Mouse (Mus musculus): Measurements from ENCODE around the gene Hoga1. TPM values are rescaled to one million over a fixed set of nuclear protein-coding genes. Genes with fewer than 3 reads are reported as not detected.

Gene Hoga1
- polyA plus RNA-seq, 1 experiment from 2014 or later, result 8.1 TPM

DNA sequence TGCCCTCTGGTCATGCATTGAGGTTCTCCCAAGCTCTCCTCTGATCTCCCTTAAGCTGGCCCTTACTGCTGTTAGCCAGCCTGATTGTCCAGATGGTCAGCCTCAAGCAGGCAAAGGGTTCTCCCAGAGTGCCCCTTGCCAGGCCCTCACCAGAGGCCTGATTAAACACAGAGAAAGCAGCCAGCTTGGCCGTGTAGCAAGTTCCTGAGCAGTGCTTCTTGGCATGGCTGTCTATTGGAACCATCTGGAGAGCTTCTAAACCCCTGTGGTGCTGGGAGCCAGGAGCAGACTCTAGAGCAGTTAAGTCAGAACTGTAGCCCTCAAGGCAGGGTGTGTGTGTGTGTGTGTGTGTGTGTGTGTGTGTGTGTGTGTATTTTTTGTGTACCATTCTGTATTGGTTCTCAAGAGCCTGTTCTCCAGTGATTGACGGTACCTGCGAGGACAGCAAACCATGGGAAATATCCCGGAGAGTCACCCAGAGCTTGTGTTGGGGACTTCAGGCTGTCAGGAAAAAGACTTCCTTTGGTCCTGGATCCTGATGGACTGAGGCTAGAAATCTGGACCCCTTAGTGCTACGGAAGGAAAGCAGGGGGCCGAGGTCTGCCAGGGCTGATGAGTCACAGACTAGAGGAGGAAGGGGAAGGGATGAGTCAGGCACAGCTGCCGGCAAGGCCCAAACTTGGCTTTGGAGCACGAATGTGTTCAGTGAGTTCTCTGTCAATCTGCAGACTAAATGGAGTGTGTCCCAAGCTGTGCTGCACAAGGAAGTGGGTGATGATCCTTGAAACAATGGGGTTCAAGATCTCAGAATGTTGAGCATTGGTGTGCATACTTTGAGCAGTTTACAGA lies 27.8 kb upstream of the Hoga1 start:
- DNase-seq (ENCODE audit: low spot score) (no peak), ATAC-seq (replicated peaks; ENCODE audit: low FRiP score) (no peak)
- no peak overlapping the region for H3K9ac ChIP-seq (ENCODE audit: low read depth, low read length)
- no peak overlapping the region for H3K4me3 ChIP-seq (ENCODE audit: low read depth, low read length)
- 51% methylated on average over 8 of the region's 8 CpGs for WGBS
- peak overlapping the region; percentile 45; the same call in 1 of the 2 replicates for H3K27ac ChIP-seq (ENCODE audit: low read depth, low read length)
- H3K36me3 ChIP-seq (ENCODE audit: control insufficient read depth, insufficient read depth, low read length), result no peaks in the 10 kb centered on the region
- no peak overlapping the region for H3K4me2 ChIP-seq
- peaks cover 8% of the 10 kb centered on the region; the same call in 1 of the 2 replicates for H3K4me1 ChIP-seq (replicated peaks; ENCODE audit: control insufficient read depth, insufficient read depth, low read length)
- no peaks in the 10 kb centered on the region for H3K9me3 ChIP-seq (ENCODE audit: control insufficient read depth, low read length)
- H3K27me3 ChIP-seq (replicated peaks; ENCODE audit: control insufficient read depth, insufficient read depth, low read length), result no peaks in the 10 kb centered on the region

DNA sequence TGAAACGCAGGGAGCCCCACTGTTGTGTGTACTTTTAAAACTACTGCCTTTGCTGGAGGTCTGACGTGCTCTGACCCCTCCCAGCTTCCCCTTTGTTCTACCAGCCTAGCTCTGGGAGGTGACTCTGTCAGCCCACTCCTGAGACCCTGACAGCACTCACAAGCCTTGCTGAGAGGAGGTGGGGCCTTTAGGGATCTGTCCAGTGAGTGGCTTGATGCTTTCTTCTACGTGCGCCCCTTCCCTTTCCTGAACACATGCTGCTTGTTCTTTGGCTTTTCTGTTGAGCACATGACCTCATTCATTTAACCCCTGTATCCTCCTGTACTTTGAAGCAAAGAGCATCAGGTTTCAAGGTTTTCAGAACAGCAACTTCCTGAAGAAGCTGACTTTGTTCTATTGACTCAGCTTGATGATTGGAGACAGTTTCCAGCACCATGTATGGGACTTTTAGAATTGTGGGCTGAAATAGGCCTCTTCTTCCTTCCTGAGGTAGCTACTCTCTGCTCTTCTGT lies 26.3 kb upstream of the Hoga1 start:
- WGBS, result 38% methylated on average over 4 of the region's 4 CpGs
- Histone ChIP-seq H3K9ac (ENCODE audit: low read depth, low read length) (no peak overlapping the region), H3K9me3 (ENCODE audit: control insufficient read depth, low read length) (no peaks in the 10 kb centered on the region), H3K36me3 (ENCODE audit: control insufficient read depth, insufficient read depth, low read length) (no peaks in the 10 kb centered on the region), H3K4me1 (replicated peaks; ENCODE audit: control insufficient read depth, insufficient read depth, low read length) (peaks cover 8% of the 10 kb centered on the region; the same call in 1 of the 2 replicates), H3K27me3 (replicated peaks; ENCODE audit: control insufficient read depth, insufficient read depth, low read length) (no peaks in the 10 kb centered on the region), H3K4me2 (no peak overlapping the region), H3K4me3 (ENCODE audit: low read depth, low read length) (no peak overlapping the region), H3K27ac (ENCODE audit: low read depth, low read length) (peak overlapping the region; percentile 32; the same call in 1 of the 2 replicates)
- no peak for DNase-seq (ENCODE audit: low spot score)
- no peak; the same call in 1 of the 2 replicates for ATAC-seq (replicated peaks; ENCODE audit: low FRiP score)

DNA sequence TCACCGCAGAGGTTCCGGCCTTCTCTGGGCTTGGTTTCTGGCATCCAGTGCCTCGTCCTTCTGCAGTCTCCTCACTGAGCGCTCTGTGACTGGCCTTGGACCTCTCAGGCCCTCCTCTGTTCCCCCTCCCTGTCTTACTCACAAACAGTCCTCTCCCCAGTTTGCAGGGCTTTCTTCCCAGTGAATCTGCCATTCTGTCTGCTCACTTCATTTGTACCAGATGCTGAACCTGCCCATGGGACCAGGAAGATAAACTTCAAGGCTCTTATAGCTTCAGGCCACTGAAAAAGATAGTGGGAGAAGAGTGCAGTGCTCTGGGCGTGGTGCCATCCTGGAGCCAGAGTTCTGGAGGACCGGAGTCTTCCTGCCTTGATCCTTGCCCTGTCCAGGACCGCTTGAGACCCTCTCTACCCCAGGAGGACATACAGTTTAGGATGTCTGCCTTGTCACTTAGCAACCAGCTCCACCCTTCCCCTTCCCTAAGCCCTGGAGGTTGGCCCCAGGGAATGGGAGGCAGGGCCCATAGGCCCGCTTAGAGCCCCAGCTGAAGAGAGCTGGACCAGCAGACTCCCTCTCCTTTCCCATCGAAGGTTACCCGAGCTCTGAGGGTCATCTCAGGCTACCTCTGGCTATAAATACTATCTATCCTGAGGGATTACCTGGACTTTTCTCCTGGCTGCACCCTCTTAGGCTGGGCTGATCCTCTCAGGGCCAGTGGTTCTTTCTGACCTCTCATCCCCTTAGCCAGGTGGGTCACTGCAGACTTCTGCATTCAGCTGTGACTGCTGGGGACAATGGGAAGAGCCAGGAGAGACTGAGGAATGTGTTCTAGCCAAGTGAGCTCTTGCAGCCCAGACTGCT lies 23.5 kb upstream of the Hoga1 start:
- no peak for ATAC-seq (replicated peaks; ENCODE audit: low FRiP score)
- 74% methylated on average over 10 of the region's 10 CpGs for WGBS
- Histone ChIP-seq H3K36me3 (ENCODE audit: control insufficient read depth, insufficient read depth, low read length) (no peaks in the 10 kb centered on the region), H3K9ac (ENCODE audit: low read depth, low read length) (no peak overlapping the region), H3K27me3 (replicated peaks; ENCODE audit: control insufficient read depth, insufficient read depth, low read length) (no peaks in the 10 kb centered on the region), H3K4me1 (replicated peaks; ENCODE audit: control insufficient read depth, insufficient read depth, low read length) (peaks cover 8% of the 10 kb centered on the region; the same call in 1 of the 2 replicates), H3K9me3 (ENCODE audit: control insufficient read depth, low read length) (no peaks in the 10 kb centered on the region), H3K27ac (ENCODE audit: low read depth, low read length) (no peak overlapping the region), H3K4me2 (no peak overlapping the region), H3K4me3 (ENCODE audit: low read depth, low read length) (no peak overlapping the region)
- DNase-seq (ENCODE audit: low spot score), result no peak

DNA sequence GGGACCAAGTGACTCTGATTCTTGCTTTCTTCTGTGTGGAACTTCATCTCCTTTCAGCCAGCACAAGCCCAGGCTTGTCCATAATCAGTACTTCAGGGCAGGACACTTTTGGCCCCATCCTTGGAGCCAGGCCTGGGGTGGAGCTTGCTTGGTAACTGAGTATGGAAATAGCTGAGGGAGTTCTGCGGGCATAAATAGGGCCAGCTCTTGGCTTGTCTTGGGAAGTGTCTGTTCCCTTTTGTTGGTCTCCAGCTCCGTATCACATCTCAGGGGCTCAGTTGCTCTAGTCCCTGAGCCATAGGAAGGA lies 22.9 kb upstream of the Hoga1 start:
- DNase-seq (ENCODE audit: low spot score), result no peak
- Histone ChIP-seq H3K36me3 (ENCODE audit: control insufficient read depth, insufficient read depth, low read length) (no peaks in the 10 kb centered on the region), H3K9me3 (ENCODE audit: control insufficient read depth, low read length) (no peaks in the 10 kb centered on the region), H3K9ac (ENCODE audit: low read depth, low read length) (no peak overlapping the region), H3K27me3 (replicated peaks; ENCODE audit: control insufficient read depth, insufficient read depth, low read length) (no peaks in the 10 kb centered on the region), H3K4me1 (replicated peaks; ENCODE audit: control insufficient read depth, insufficient read depth, low read length) (peaks cover 8% of the 10 kb centered on the region; the same call in 1 of the 2 replicates), H3K4me3 (ENCODE audit: low read depth, low read length) (no peak overlapping the region), H3K4me2 (no peak overlapping the region), H3K27ac (ENCODE audit: low read depth, low read length) (no peak overlapping the region)
- no peak for ATAC-seq (replicated peaks; ENCODE audit: low FRiP score)
- 88% methylated on average over 2 of the region's 2 CpGs for WGBS

DNA sequence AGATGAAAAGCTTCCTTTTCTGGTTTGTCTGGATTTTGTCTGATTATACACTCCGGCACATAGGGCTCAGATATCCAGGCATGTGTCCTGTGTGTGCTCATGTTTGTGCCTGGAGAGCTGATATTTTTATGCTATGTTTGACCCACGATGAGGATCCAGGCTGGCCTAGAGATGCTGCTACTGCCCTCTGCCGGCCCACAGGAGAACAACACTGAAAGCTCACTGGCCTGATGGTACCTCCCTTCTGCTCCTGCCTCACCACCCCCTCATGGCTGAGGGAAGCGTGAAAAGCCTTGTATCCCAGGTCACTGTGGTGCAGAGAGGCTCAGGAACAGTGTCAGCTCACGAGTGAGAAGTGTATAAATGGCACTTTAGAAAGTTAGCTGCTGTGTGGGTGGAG lies 19.3 kb upstream of the Hoga1 start:
- Histone ChIP-seq H3K27me3 (replicated peaks; ENCODE audit: control insufficient read depth, insufficient read depth, low read length) (no peaks in the 10 kb centered on the region), H3K4me2 (no peak overlapping the region), H3K36me3 (ENCODE audit: control insufficient read depth, insufficient read depth, low read length) (no peaks in the 10 kb centered on the region), H3K27ac (ENCODE audit: low read depth, low read length) (no peak overlapping the region), H3K9me3 (ENCODE audit: control insufficient read depth, low read length) (no peaks in the 10 kb centered on the region), H3K4me3 (ENCODE audit: low read depth, low read length) (no peak overlapping the region), H3K4me1 (replicated peaks; ENCODE audit: control insufficient read depth, insufficient read depth, low read length) (0 out of 2 replicates have a peak, but pooled peaks cover 3% of the 10 kb centered on the region), H3K9ac (ENCODE audit: low read depth, low read length) (no peak overlapping the region)
- ATAC-seq (replicated peaks; ENCODE audit: low FRiP score), result peak; percentile 57; the same call in 1 of the 2 replicates
- peak; percentile 74 for DNase-seq (ENCODE audit: low spot score)
- WGBS, result 7% methylated on average over 5 of the region's 5 CpGs

DNA sequence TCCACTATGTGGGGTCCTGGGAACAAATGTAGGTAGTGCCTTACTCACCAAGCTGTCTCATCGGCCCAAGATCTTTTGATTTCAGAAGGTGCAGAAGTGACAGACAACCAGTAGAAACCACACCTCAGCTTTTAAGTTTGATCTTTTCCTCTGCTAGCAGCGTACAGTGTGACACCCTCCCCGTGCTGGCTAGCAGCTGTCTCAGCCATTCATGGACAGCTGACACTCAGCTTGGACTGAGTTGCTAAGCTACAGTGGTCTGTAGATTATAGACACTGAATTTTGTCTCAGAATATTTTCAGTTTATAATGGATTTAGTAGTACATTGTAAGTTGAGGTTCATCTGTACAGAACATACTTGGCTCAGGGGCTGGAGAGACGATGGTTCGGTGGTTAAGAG lies 14.3 kb upstream of the Hoga1 start:
- DNase-seq (ENCODE audit: low spot score) (no peak), ATAC-seq (replicated peaks; ENCODE audit: low FRiP score) (no peak)
- Histone ChIP-seq H3K9me3 (ENCODE audit: control insufficient read depth, low read length) (no peaks in the 10 kb centered on the region), H3K36me3 (ENCODE audit: control insufficient read depth, insufficient read depth, low read length) (no peaks in the 10 kb centered on the region), H3K4me1 (replicated peaks; ENCODE audit: control insufficient read depth, insufficient read depth, low read length) (peaks cover 6% of the 10 kb centered on the region; the same call in 1 of the 2 replicates), H3K27me3 (replicated peaks; ENCODE audit: control insufficient read depth, insufficient read depth, low read length) (no peaks in the 10 kb centered on the region), H3K27ac (ENCODE audit: low read depth, low read length) (no peak overlapping the region), H3K9ac (ENCODE audit: low read depth, low read length) (no peak overlapping the region), H3K4me2 (no peak overlapping the region), H3K4me3 (ENCODE audit: low read depth, low read length) (no peak overlapping the region)
- WGBS, result 86% methylated on average over 5 of the region's 5 CpGs

DNA sequence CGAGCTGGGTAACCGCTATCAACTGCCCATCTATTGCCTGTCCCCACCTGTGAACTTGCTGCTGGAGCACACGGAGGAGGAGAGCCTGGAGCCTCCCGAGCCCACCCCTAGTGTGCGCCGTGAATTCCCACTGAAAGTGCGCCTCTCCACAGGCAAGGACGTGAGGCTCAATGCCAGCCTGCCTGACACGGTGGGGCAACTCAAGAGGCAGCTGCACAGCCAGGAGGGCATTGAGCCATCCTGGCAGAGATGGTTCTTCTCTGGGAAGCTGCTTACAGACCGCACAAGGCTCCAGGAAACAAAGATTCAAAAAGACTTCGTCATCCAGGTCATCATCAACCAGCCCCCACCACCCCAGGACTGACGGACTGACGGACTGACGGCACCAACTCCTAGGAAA lies 11.8 kb upstream of the Hoga1 start:
- no peaks in the 10 kb centered on the region; the same call in 1 of the 2 replicates for H3K27me3 ChIP-seq (replicated peaks; ENCODE audit: control insufficient read depth, insufficient read depth, low read length)
- no peaks in the 10 kb centered on the region for H3K9me3 ChIP-seq (ENCODE audit: control insufficient read depth, low read length)
- WGBS, result 84% methylated on average over 14 of the region's 14 CpGs
- peaks cover 6% of the 10 kb centered on the region; the same call in 1 of the 2 replicates for H3K4me1 ChIP-seq (replicated peaks; ENCODE audit: control insufficient read depth, insufficient read depth, low read length)
- no peak overlapping the region for H3K27ac ChIP-seq (ENCODE audit: low read depth, low read length)
- no peaks in the 10 kb centered on the region for H3K36me3 ChIP-seq (ENCODE audit: control insufficient read depth, insufficient read depth, low read length)
- no peak for DNase-seq (ENCODE audit: low spot score)
- H3K9ac ChIP-seq (ENCODE audit: low read depth, low read length), result no peak overlapping the region
- H3K4me2 ChIP-seq, result no peak overlapping the region
- ATAC-seq (replicated peaks; ENCODE audit: low FRiP score), result no peak
- no peak overlapping the region for H3K4me3 ChIP-seq (ENCODE audit: low read depth, low read length)

DNA sequence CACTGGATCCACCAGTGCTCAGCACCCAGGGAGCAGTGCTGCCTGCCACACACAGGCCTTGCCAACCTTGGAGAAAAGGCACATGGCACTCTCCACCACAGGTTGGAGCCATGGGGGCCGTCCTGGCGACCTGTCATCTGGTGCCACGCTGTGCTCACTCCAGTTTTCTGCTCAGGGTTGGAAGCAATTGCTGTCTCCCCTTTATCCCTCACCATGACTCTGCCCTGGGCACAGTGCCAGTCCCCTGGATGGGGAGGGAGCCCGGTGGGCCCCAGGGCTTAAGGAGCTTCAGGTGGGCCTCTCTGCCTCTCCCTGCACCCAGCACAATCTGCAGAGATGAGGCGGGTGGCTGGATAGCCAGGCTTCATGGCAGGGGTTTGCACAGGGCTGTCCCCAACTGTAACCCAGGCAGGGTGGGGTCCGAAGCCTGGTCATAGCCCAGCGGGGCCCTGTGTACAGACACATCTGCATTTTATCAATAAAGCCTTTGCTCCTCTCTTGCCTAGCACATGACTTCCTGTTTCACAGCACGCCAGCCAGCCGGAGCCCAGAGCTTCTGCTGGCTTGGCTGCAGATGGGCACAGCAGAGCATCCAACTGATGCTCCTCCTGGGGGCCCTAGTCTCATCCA lies 11.1 kb upstream of the Hoga1 start:
- Histone ChIP-seq H3K27ac (ENCODE audit: low read depth, low read length) (no peak overlapping the region), H3K9me3 (ENCODE audit: control insufficient read depth, low read length) (no peaks in the 10 kb centered on the region), H3K36me3 (ENCODE audit: control insufficient read depth, insufficient read depth, low read length) (no peaks in the 10 kb centered on the region), H3K4me1 (replicated peaks; ENCODE audit: control insufficient read depth, insufficient read depth, low read length) (peaks cover 6% of the 10 kb centered on the region; the same call in 1 of the 2 replicates), H3K4me3 (ENCODE audit: low read depth, low read length) (no peak overlapping the region), H3K4me2 (no peak overlapping the region), H3K9ac (ENCODE audit: low read depth, low read length) (no peak overlapping the region), H3K27me3 (replicated peaks; ENCODE audit: control insufficient read depth, insufficient read depth, low read length) (no peaks in the 10 kb centered on the region; the same call in 1 of the 2 replicates)
- WGBS, result 63% methylated on average over 9 of the region's 9 CpGs
- ATAC-seq (replicated peaks; ENCODE audit: low FRiP score), result no peak
- DNase-seq (ENCODE audit: low spot score), result no peak

Measured in liver, embryonic 11.5 days (tissue).